Mouse (Mus musculus): ENCODE measurements around the gene Banp. TPM values are rescaled to one million over a fixed set of nuclear protein-coding genes. Genes with fewer than 3 reads are reported as not detected.

The Banp gene
- polyA plus RNA-seq, 1 experiment from 2014 or later, result 49.1 TPM

DNA sequence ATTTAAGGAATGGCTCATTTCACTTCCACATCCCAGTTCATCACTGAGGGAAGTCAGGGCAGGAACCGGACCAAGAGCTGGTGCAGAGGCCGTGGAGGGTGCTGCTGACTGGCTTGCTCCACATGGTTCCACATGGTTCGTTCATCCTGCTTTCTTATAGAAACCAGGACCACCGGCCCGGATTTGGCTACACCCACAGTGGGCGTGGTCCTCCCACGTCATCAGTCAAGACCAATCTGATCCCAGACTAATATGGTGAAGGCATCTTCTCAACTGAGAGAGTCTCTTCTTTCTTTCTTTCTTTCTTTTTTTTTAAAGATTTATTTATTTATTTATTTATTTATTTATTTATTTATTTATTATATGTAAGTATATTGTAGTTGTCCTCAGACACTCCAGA, 18.0 kb upstream of the Banp start:
- Histone ChIP-seq H3K27me3 (no peaks in the 10 kb centered on the region), H3K4me3 (replicated peaks) (no peak overlapping the region), H3K4me2 (no peak overlapping the region), H3K9me3 (no peaks in the 10 kb centered on the region), H3K4me1 (peaks cover 24% of the 10 kb centered on the region), H3K9ac (no peak overlapping the region), H3K27ac (no peak overlapping the region), H3K36me3 (replicated peaks) (no peaks in the 10 kb centered on the region)
- ATAC-seq (ENCODE audit: low FRiP score), result no peak
- 88% methylated on average over 7 of the region's 7 CpGs for WGBS

DNA sequence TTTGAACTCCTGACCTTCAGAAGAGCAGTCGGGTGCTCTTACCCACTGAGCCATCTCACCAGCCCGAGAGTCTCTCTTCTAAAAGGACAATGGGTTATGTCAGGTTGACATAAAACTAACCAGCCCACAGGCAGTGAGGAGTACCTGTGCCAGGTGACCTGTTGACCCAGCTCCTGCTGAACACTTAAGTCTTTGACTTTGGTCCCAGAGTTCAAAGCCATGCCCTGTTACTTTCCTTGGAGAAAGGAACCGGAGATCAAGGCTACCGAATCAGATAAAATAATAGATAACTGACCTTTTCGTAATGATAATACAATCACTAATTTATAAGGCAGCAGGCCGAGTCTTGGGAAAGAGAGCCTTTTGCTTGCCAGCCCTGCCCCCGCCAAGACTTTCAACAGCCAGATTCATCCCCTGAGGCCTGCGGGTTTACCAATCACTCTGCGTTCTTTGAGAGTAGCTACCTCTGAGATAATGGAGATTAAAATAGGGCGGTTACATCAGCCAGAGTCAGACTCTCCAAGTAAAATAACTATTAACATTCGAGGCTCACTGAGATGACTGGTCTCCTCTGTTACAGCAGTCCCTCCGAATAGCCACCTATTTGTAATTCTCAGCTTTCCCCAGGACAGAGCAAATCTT, 17.4 kb upstream of the Banp start:
- no peak for ATAC-seq (ENCODE audit: low FRiP score)
- Histone ChIP-seq H3K27ac (no peak overlapping the region), H3K27me3 (no peaks in the 10 kb centered on the region), H3K4me1 (peaks cover 24% of the 10 kb centered on the region), H3K4me2 (no peak overlapping the region), H3K9ac (no peak overlapping the region), H3K9me3 (no peaks in the 10 kb centered on the region), H3K4me3 (replicated peaks) (no peak overlapping the region), H3K36me3 (replicated peaks) (no peaks in the 10 kb centered on the region)
- WGBS, result 69% methylated on average over 12 of the region's 12 CpGs

DNA sequence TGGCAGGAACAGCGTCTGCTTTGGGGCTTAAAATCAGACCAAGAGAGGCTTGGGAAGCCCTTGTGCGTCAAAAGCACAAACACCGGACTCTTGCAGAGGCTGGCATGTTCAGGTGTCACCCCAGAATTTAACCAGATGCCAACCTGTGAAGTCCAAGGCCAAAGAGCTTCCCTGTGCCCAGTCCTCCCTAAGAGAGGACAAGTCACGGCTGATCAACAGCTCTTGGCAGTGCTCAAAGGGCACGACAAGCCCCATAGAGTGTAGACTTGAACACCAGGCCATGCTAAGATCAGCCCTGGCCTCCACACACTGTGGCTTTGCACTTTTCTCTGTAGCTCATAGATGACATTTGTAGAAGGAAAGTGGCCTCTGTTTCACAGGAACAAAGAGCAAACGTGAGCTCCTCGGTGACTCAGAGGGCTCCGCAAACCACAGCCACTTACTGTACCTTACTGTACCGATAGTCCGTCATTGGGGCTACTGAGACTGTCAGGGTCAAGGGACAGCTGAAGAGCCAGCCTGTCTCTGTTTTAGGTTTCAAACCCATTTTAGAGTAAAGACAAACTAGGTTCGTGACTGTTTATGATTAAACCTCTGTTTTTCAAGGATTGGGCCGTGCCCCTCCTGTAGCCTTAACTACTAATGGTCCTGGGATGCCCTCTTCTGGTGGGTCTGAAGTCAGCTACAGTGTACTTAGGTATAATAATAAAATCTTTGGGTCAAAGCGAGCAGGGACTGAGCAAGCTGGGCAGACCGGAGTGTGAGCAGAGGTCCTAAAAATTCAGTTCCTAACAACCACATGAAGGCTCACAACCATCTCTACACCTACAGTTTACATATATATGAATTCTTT, 16.7 kb upstream of the Banp start:
- no peak for ATAC-seq (ENCODE audit: low FRiP score)
- H3K27me3 ChIP-seq, result no peaks in the 10 kb centered on the region
- no peaks in the 10 kb centered on the region for H3K9me3 ChIP-seq
- H3K36me3 ChIP-seq (replicated peaks), result no peaks in the 10 kb centered on the region
- H3K4me3 ChIP-seq (replicated peaks), result no peak overlapping the region
- no peak overlapping the region for H3K27ac ChIP-seq
- H3K9ac ChIP-seq, result no peak overlapping the region
- 87% methylated on average over 14 of the region's 14 CpGs for WGBS
- H3K4me2 ChIP-seq, result no peak overlapping the region
- peaks cover 24% of the 10 kb centered on the region for H3K4me1 ChIP-seq

DNA sequence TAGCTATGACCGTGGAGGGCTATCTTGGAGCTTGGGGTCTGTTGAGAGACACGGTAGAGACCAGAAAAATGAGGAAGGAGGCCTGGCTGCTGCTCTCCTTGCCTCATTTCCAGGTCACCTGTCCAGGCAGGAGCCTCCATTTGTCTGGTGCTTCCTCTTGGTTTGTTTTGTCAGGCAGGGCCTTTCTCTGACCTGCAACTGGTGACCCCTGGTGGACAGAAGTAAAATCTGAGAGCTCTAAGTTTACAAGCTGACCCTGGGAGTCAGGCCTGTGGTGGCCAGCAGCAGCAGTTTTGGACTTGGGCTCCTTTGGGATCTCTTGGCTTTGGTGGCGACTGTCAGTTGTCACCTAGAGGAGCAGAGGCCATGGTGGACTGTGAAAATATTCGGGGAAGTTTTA, 15.0 kb upstream of the Banp start:
- no peak overlapping the region for H3K4me3 ChIP-seq (replicated peaks)
- peak overlapping the region; percentile 90 for H3K27ac ChIP-seq
- WGBS, result 40% methylated on average over 4 of the region's 4 CpGs
- H3K4me2 ChIP-seq, result no peak overlapping the region
- H3K9ac ChIP-seq, result peak overlapping the region; percentile 38; the same call in 1 of the 2 replicates
- no peaks in the 10 kb centered on the region for H3K27me3 ChIP-seq
- no peak for ATAC-seq (ENCODE audit: low FRiP score)
- peaks cover 24% of the 10 kb centered on the region for H3K4me1 ChIP-seq
- no peaks in the 10 kb centered on the region for H3K36me3 ChIP-seq (replicated peaks)
- no peaks in the 10 kb centered on the region for H3K9me3 ChIP-seq

DNA sequence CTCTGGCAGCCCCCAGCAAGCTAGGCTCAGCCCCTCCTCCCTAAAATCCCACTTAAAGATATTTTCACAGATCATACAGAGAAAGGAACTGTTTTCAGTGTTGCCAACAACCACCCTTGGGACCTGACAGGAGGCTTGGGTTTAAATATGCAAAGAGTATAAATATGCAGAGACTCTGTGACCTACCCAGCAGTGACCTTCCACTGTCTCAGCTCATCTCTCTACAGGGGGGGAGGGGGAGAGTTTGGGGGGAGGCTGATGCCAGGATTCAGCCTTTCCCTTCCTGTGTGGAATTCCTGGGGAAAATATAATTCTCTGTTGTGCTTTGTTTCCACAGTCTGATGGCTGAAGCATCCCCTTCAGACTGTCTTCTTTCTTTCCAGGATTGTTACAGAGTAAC, 14.6 kb upstream of the Banp start:
- H3K4me1 ChIP-seq, result peaks cover 24% of the 10 kb centered on the region
- H3K36me3 ChIP-seq (replicated peaks), result no peaks in the 10 kb centered on the region
- no peaks in the 10 kb centered on the region for H3K27me3 ChIP-seq
- no peak overlapping the region for H3K4me3 ChIP-seq (replicated peaks)
- peak overlapping the region; percentile 38; the same call in 1 of the 2 replicates for H3K9ac ChIP-seq
- peak overlapping the region; percentile 31 for H3K4me2 ChIP-seq
- peak overlapping the region; percentile 90 for H3K27ac ChIP-seq
- 0 out of 2 replicates have a peak, but pooled peaks have one; percentile 8 for ATAC-seq (ENCODE audit: low FRiP score)
- no peaks in the 10 kb centered on the region for H3K9me3 ChIP-seq

DNA sequence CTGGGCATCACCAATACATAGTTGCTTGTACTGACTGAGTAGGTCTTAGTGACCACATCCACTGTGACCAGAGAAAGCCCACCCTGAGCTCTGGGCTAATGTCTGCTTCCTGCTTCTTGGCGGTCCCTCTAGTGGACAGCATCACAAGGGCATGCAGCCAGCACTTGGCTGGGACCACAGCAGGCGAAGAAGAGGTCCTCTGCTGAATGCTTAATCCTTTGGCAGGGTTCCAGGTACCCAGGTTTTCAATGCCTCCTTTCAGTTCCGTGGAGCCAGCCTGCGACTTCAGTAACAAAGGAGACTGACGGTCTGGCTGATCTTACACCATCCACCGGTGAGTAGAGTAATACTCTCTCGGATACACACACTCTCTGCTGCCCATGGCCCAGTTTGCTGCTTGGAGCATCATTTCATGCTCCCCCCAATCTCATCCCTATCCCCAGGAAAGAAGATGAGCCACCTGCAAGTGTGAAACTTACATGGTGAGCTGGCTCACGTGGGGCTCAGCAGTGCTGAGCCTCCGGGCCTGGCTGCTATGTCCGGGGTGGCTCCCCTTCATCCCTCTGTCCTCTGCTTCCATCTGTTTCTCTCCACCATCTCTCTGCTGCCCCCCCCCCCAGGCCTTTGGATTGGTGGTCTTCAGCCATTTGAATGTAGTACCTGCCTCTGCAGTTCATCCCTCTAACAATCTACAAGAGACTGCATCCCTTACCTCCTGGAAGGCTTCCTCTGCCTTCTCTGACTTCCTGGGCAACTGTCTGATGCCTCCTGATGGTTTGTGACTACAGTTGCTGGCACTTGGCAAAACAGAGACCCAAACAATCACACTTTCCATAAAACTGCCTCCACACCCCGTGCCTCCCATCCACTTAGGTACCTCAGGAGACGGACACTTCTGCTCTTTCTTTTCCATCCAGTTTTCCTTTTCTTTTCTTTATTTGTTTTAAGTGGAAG, 13.9 kb upstream of the Banp start:
- peak overlapping the region; percentile 90 for H3K27ac ChIP-seq
- WGBS, result 34% methylated on average over 12 of the region's 12 CpGs
- peak overlapping the region; percentile 38 for H3K9ac ChIP-seq
- no peaks in the 10 kb centered on the region for H3K36me3 ChIP-seq (replicated peaks)
- peak overlapping the region; percentile 31 for H3K4me2 ChIP-seq
- H3K9me3 ChIP-seq, result no peaks in the 10 kb centered on the region
- ATAC-seq (ENCODE audit: low FRiP score), result peak; percentile 84
- H3K4me1 ChIP-seq, result peaks cover 24% of the 10 kb centered on the region
- H3K4me3 ChIP-seq (replicated peaks), result no peak overlapping the region
- H3K27me3 ChIP-seq, result no peaks in the 10 kb centered on the region

DNA sequence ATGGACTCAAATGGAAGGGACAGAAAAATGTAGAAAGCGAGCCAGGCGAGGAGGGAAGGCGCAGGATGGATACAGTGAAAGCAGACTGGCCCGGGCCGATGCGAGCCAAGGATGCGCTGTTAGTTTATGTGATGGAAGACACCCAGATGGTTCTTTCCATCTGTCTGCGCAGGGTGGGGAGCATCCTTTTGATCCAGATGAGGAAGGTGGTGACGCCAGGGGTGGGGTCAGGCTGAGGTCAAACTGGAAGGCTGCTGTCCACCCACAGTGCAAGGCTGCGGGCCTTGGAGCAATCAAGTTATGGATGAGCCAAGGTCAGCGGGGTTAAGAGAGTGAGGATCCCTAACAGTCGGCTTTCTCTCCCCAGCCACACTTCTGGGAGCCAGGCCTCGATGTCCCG, 13.2 kb upstream of the Banp start:
- Histone ChIP-seq H3K4me3 (replicated peaks) (no peak overlapping the region), H3K4me1 (peaks cover 24% of the 10 kb centered on the region), H3K4me2 (no peak overlapping the region), H3K27ac (peak overlapping the region; percentile 90), H3K9me3 (no peaks in the 10 kb centered on the region), H3K9ac (0 out of 2 replicates have a peak overlapping the region, but pooled peaks have one; percentile 38), H3K27me3 (no peaks in the 10 kb centered on the region), H3K36me3 (replicated peaks) (no peaks in the 10 kb centered on the region)
- ATAC-seq (ENCODE audit: low FRiP score), result no peak
- 89% methylated on average over 14 of the region's 14 CpGs for WGBS

DNA sequence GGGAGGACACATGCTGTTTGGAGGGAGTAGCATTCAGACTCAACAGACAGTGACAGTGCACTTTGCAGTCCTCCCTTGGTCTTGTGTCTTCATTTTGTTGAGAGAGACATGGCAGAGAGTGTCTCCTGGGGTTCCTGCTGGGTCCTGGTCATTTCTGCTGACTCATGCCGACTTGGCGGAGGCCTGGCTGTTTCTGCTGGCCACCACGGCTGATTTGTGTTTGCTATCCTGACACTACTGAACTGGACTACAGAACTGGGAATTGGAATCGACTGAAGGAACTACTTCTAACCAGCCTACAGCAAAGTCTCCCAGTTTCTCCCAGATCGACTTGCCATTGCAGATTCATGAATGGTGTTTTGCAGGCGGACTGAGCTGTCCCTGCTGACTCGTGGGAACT, 10.8 kb upstream of the Banp start:
- WGBS, result 89% methylated on average over 7 of the region's 7 CpGs
- H3K4me1 ChIP-seq, result peaks cover 24% of the 10 kb centered on the region
- no peak overlapping the region for H3K4me2 ChIP-seq
- no peak for ATAC-seq (ENCODE audit: low FRiP score)
- no peaks in the 10 kb centered on the region for H3K9me3 ChIP-seq
- H3K4me3 ChIP-seq (replicated peaks), result no peak overlapping the region
- H3K36me3 ChIP-seq (replicated peaks), result no peaks in the 10 kb centered on the region
- no peaks in the 10 kb centered on the region for H3K27me3 ChIP-seq
- H3K27ac ChIP-seq, result no peak overlapping the region
- H3K9ac ChIP-seq, result no peak overlapping the region

DNA sequence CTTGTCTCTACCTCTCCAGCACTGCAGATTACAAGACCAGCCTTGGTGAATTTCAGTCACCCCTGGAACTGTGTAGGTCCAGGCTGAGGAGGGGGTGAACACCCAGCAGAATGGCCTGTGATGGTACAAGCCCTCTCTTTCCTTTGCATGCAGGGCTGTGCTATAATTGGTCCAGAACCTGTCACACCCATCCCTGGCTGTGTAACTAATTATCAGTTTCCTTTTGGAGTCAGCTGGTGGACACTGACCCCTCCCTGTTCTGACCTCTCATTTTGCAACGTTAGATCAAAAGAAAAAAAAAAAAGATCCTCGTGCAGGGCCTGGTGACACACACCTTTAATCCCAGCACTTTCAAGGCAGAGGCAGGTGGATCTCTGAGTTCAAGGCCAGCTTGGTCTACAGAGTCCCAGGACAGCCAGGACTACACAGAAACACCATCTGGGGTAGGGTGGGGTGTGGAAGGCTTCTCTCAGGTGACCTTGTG, 6.5 kb upstream of the Banp start:
- Histone ChIP-seq H3K27ac (no peak overlapping the region), H3K9me3 (no peaks in the 10 kb centered on the region), H3K9ac (no peak overlapping the region), H3K4me2 (no peak overlapping the region), H3K27me3 (no peaks in the 10 kb centered on the region), H3K36me3 (replicated peaks) (no peaks in the 10 kb centered on the region), H3K4me3 (replicated peaks) (no peak overlapping the region), H3K4me1 (peaks cover 17% of the 10 kb centered on the region)
- 49% methylated on average over 2 of the region's 2 CpGs for WGBS
- ATAC-seq (ENCODE audit: low FRiP score), result no peak

DNA sequence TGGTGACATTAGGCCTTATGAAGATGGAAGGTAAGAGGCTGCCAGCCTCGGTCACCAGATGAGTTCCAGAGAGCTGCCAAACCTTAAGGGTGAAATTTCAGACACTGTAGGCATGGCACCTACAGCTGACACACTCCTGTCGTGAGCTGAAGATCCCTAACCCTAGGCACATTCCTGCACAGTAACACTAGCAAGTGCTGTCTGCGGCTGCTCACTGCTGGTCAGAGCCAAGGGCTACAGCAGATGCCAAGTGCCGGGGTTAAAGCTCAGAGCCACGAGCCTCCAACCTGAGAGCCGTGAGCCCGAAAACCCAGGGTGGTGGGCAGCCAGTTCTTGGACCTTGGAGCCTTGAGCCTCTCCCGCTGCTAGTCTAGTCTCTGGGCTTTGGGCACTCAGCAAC, 5.8 kb upstream of the Banp start:
- H3K36me3 ChIP-seq (replicated peaks), result no peaks in the 10 kb centered on the region
- 78% methylated on average over 8 of the region's 8 CpGs for WGBS
- no peak overlapping the region for H3K4me3 ChIP-seq (replicated peaks)
- no peak for ATAC-seq (ENCODE audit: low FRiP score)
- no peak overlapping the region for H3K9ac ChIP-seq
- no peak overlapping the region for H3K4me2 ChIP-seq
- H3K27ac ChIP-seq, result no peak overlapping the region
- no peaks in the 10 kb centered on the region for H3K9me3 ChIP-seq
- H3K27me3 ChIP-seq, result no peaks in the 10 kb centered on the region
- peaks cover 23% of the 10 kb centered on the region for H3K4me1 ChIP-seq

DNA sequence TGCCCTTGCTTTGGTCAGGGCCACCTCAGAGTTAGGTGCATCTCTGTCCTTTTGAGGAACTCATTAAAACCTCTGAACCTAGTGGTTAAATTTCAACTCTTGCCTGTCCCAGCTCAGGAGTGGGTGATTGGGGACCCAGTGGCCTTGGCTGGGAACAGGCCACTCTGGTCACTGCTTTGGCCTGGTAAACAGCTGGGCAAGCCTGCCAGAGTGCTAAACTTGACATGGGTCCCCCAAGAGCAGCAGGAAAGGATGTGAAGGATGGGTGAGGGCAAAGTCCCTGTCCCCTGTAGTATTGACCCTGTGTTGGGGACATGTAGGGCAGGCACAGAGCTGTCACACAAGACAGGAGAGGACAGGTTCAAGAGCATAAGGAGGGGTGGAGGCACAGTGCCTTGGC, 4.7 kb upstream of the Banp start, which contains the start of gene Car5a:
Gene Car5a (minus strand): TSS at position 74 of the 400 bp plus-strand sequence.
- Histone ChIP-seq H3K27me3 (no peaks in the 10 kb centered on the region), H3K9ac (no peak within 1 kb of the TSS), H3K4me3 (replicated peaks) (no peak within 1 kb of the TSS), H3K4me2 (no peak within 1 kb of the TSS), H3K4me1 (peaks cover 31% of the 10 kb centered on the region), H3K9me3 (no peaks in the 10 kb centered on the region), H3K27ac (no peak within 1 kb of the TSS), H3K36me3 (replicated peaks) (no peaks in the 10 kb centered on the region)
- ATAC-seq (ENCODE audit: low FRiP score), result no peak

DNA sequence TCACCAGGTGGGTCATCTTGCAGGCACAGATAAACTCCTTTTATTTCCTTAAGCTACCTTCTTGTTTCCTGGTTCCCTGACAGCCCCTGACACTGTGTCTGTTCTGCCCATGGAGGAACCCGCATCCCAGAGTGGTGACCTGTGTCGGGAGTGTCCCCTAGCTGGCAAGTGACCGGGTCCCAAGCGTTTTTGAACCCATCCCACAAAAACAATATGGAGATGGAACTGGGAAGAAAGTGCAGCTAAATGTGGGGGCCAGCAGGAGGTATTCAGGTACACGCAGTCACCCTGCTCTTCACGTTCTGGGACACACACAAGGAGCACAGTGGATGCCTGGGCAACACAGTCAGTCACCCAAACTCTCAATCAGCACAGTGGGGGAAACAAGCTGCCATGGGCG, 3.2 kb upstream of the Banp start:
- peaks cover 33% of the 10 kb centered on the region for H3K4me1 ChIP-seq
- ATAC-seq (ENCODE audit: low FRiP score), result no peak
- H3K9me3 ChIP-seq, result no peaks in the 10 kb centered on the region
- no peaks in the 10 kb centered on the region for H3K36me3 ChIP-seq (replicated peaks)
- H3K4me2 ChIP-seq, result no peak overlapping the region; the same call in 1 of the 2 replicates
- WGBS, result 89% methylated on average over 7 of the region's 7 CpGs
- no peak overlapping the region for H3K9ac ChIP-seq
- no peak overlapping the region for H3K4me3 ChIP-seq (replicated peaks)
- no peaks in the 10 kb centered on the region for H3K27me3 ChIP-seq
- no peak overlapping the region for H3K27ac ChIP-seq

All from forebrain, embryonic 12.5 days (tissue).